Mouse (Mus musculus): ENCODE results near the gene Gpr55.

Gene Gpr55

GRCm38 (mm10) chr1:85957942-85958619 lies 2.7 kb downstream of the Gpr55 start:
- DNase-seq (ENCODE audit: low spot score in 2 of 2): no peak

DNA sequence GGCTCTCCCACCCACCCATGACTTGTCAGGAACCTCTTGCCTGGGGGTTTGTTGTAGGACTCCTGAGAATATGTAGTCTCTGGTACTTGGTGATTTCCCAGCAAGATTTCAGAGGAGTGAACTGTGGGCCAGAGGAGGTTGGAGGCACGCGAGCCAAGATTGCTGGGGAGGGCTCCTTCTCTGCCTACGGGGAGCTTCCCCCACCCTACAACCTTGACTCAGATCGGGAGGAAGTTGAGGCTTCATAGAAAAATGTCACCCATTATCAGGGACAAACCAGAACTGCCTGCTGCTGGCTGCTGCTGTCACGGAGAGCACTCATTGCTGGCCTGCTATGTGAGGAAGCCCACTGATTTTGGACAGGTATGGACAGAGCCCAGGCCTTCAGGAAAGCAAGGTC lies 3.5 kb downstream of the Gpr55 start:
- DNase-seq (ENCODE audit: low spot score in 2 of 2): no peak

DNA sequence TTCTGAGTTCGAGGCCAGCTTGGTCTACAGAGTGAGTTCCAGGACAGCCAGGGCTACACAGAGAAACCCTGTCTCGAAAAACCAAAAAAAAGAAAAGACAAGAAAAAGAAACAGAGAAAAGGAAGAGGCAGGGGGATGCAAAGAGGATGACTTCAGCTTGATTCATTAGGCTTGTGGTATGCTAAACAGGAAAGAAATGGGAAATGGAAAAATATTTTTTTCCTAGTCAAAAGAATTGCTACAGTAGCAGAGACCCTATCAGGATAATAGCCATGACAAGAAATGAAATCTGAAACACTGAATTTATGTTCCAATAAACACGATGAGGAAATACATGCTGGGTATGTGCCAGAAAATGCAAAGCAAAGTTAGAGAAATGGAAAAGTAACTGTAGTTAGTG lies 5.7 kb downstream of the Gpr55 start:
- no peak for DNase-seq (ENCODE audit: low spot score in 2 of 2)

DNA sequence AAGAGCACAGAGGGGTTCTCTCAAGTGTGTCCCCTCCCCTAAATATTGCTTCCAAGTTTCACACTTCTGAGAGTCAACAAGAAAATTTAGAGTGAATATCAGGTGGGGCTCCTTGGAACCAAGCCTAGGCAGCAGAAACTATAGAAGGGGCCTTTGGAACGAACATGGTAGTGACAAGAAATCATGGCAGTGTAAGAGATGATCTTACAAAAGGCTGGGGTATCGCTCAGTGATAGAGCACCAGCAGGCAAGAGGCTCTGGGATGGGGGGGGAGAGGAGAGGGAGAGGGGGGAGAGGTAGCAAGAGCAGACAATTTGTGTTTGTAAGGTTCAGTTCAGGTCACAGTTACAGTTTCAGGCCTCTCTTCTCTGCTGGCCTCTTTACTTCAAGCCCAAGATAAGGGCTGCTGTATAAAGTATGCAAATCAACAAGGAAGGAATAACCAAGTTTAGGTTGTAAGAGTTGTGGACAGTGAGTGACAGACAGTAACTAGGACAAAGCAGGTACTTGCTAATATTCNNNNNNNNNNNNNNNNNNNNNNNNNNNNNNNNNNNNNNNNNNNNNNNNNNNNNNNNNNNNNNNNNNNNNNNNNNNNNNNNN lies 11.6 kb downstream of the Gpr55 start:
- DNase-seq (ENCODE audit: low spot score in 2 of 2): no peak

DNA sequence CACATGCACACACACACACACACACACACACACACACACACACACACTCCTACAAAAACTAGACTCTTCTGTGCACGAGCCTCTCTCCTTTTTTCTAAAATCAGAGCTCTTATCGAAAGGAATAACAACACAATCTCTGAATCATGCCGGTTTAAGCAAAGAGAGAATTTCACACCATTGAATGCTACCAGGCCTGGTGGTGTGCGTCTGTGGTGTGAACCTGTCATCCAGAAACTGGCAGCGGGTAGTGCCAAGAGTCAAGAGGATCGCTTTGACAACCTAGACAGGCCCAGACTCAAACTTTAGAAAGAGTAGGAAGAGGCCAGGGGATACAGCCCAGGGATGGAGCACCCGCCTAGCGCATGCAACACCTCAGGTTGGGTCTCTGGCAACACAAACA lies 18.5 kb downstream of the Gpr55 start:
- no peak for DNase-seq (ENCODE audit: low spot score in 2 of 2)

DNA sequence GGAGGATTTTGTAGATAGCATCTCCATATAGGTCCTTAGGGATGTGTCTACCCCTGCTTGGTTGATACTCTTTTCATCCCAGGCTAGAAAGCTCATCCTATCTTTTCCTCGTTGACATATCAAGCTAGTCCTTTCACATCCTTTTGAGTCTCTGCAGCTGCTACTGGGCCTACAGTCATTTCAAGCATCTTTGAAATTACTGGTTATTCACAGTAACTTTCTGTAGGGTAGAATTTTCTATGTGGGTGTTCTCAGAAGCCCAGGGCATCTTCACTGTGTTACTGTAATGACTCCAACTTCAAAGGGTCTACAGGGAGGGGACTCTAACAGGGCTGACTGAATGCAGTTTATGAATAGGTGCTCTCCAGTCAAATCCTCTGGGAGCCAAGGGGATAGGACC lies 23.5 kb downstream of the Gpr55 start:
- DNase-seq (ENCODE audit: low spot score in 2 of 2): no peak

DNA sequence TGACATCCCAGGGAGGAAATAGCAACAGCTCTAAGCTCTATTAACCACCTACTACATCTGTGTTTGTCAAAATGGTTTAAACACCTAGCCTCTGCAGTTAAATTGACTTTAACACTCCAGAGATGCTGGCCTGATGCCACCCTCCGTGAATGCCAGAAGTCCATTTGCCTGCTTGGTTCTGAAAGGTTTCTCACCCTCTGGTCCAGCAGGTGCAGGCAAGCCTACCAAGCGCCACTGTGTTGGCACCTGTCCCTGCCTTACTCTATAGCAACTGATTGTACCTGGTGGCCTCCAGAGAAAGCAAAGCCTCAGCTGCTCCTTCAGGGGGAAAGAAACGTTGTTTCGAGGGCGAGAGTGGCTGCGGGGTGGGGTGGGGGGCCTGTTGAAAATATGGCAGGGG lies 24.5 kb downstream of the Gpr55 start:
- DNase-seq (ENCODE audit: low spot score in 2 of 2): no peak

DNA sequence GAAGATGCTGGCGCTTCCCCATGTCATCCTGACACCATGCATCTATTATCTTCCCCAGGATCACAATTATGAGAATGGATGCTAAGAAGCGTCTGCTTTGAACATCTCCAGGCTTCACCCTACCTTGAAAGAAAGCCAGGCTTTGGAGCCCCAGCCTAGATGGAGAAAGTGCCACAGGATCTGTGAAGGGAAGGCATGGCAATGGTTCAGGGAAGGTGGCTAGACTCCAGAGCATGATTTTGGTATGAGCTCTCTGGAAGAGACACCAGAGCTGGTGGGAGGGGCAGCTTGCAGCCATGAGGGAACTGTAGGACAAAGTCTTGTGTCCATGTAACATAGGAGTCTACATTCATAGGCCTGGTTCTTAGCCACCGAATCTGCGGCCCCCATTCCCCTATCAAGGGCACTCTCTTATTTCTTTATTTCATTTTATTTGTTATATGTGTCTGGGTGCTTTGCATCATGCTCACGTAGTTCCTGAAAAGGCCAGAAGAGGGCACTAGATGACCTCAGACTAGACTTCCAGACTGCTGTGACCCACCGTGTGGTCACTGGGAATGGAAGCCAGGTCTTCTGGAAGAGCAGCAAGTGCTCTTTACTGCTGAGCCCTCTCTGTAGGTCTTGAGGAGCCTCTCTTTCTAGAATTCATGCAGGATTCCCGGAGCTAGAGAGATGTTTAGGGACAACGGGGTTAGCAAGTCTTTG lies 25.5 kb downstream of the Gpr55 start:
- DNase-seq (ENCODE audit: low spot score in 2 of 2): peak in 1 of 2 experiments; percentile 67

- no peak for DNase-seq (ENCODE audit: low spot score in 2 of 2)
Observed at GRCm38 (mm10) chr1:85934560-85934959, 26.2 kb downstream of the Gpr55 start.

- DNase-seq (ENCODE audit: low spot score in 2 of 2): no peak
Observed at GRCm38 (mm10) chr1:85933631-85934465, 27.0 kb downstream of the Gpr55 start.

- no peak for DNase-seq (ENCODE audit: low spot score in 2 of 2)
Observed at GRCm38 (mm10) chr1:85933226-85933625, 27.6 kb downstream of the Gpr55 start.

GRCm38 (mm10) chr1:85931170-85931569 lies 29.6 kb downstream of the Gpr55 start:
- no peak for DNase-seq (ENCODE audit: low spot score in 2 of 2)

DNA sequence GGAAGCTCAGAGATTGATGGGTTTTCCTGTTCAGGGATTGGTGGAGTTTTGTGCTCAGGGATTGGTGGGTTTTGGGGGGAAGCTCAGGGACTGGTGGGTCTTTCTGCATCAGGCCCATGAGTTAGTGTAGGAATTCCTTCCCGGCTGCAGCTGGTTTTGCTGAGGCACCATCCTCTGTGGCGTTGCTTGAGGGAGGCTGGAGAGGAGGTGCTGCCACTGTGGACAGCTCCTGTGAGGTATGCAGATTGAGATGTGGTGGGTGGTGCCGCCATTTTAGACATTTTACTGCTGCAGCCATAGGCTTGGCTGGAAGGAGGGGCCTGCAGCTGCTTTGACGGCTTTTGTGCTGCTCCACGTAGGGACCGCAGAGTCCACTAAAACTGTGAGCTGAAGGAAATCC lies 31.4 kb downstream of the Gpr55 start:
- DNase-seq (ENCODE audit: low spot score in 2 of 2): no peak

GRCm38 (mm10) chr1:85928688-85929065 lies 32.1 kb downstream of the Gpr55 start:
- DNase-seq (ENCODE audit: low spot score in 2 of 2): no peak

GRCm38 (mm10) chr1:85928057-85928687 lies 32.6 kb downstream of the Gpr55 start, which contains the start of gene 4933407L21Rik:
Gene 4933407L21Rik (plus strand): TSS chr1:85928483.
- peak in 1 of 2 experiments; percentile 62 for DNase-seq (ENCODE audit: low spot score in 2 of 2)

DNA sequence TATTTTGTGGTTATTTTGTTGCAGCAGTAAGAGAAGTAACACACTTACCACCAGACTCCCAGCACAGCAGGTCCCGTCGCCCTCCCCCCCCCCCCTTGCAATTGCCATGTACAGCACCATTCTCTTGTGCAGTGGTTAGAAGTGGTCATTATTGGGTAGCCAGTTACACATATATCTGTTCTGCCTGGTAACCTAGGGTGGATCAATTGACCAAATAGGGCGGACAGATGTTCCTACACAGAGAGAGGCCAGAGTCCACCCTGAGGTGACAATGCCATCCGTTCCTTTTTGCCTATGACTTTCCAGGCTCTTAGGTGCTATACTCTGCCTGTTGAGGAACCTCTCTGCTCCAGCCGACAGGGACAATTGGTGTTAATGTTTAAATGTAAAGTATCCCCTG lies 35.6 kb downstream of the Gpr55 start:
- DNase-seq (ENCODE audit: low spot score in 2 of 2): no peak

DNA sequence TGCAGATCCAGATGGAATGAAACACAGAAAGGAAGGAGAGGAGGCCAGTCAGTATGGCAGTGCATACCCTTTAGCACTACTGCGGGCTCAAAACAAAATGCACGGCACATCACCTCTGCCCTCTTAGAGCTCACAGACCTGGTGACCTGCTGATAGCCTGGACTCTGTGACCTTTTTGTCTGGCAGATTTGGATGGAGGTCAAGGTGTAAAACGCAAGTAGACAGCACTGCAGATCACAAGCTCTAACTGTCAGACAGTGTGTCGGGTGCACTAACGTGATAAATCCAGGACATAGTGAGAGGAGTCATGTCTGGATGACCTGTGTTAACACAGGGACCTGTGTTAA lies 38.0 kb downstream of the Gpr55 start:
- DNase-seq (ENCODE audit: low spot score in 2 of 2): no peak

- peak in 1 of 2 experiments; percentile 40 for DNase-seq (ENCODE audit: low spot score in 2 of 2)
Observed at GRCm38 (mm10) chr1:85922127-85922864, 38.5 kb downstream of the Gpr55 start.

- DNase-seq (ENCODE audit: low spot score in 2 of 2): no peak
Observed at GRCm38 (mm10) chr1:85921725-85922124, 39.1 kb downstream of the Gpr55 start.

GRCm38 (mm10) chr1:85919621-85920020 lies 41.2 kb downstream of the Gpr55 start:
- no peak for DNase-seq (ENCODE audit: low spot score in 2 of 2)

DNA sequence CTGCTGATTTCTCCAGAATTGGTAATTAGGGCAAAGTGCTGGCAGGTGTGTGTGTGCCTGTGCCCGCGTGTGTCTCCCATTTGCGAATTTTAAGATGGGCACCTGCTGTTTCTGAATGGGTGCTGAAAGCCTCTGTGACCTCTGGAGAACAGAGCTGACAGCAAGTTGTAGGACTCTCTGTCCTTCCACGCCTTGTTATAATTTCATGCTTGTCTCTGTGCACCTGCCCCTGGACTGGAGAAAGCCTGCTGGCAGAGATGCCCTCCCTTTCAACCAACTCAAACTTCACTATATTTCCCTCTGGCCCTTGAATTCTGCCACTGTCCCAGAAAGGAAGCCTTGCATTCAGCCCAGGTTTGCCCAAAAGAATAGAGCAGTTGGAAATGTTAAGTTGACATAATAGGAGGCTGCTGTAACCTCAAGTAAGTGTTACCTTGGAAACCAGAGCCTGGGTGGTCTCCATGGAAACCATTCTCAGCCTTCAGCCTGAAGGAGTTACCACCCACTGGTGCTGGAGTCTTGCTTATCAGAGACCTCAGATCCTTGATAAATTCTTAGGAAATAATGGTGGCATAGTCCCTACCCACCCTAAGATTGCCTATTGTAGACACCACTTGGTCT lies 43.9 kb downstream of the Gpr55 start:
- DNase-seq (ENCODE audit: low spot score in 2 of 2): no peak
